Mouse (Mus musculus): ENCODE measurements around the gene Cfap100. TPM values are rescaled to one million over a fixed set of nuclear protein-coding genes. Genes with fewer than 3 reads are reported as not detected.

Gene Cfap100
- polyA plus RNA-seq (2016; fragmentation: Nextera tagmentation; extraction: Ambion mirVana), result not detected in 2 replicates

- Histone ChIP-seq H3K9me3 (replicated peaks) (no peaks in the 10 kb centered on the region), H3K27ac (no peak within 1 kb of the TSS), H3K27me3 (replicated peaks) (peaks cover 25% of the 10 kb centered on the region), H3K36me3 (no peaks in the 10 kb centered on the region), H3K9ac (peak within 1 kb of the TSS; percentile 20; the same call in 1 of the 2 replicates), H3K4me2 (peak within 1 kb of the TSS; percentile 64), H3K4me1 (peaks cover 9% of the 10 kb centered on the region; the same call in 1 of the 2 replicates), H3K4me3 (peak within 1 kb of the TSS; percentile 41)
- ATAC-seq, result peak; percentile 67
- WGBS (ENCODE audit: insufficient replicate concordance), result under 1% methylated on average over 31 of the region's 31 CpGs
Measured at GRCm38 (mm10) chr6:90428380-90428974, at the start of gene Cfap100. Gene Cfap100, minus strand, starts transcription at chr6:90428797.

GRCm38 (mm10) chr6:90476941-90477518 is 48.4 kb upstream of the Cfap100 start:
- no peaks in the 10 kb centered on the region for H3K9me3 ChIP-seq (replicated peaks)
- no peak overlapping the region for H3K4me2 ChIP-seq
- H3K27ac ChIP-seq, result no peak overlapping the region
- WGBS (ENCODE audit: insufficient replicate concordance), result 40% methylated on average over 14 of the region's 14 CpGs
- H3K27me3 ChIP-seq (replicated peaks), result no peaks in the 10 kb centered on the region
- no peak overlapping the region for H3K9ac ChIP-seq
- 0 out of 2 replicates have a peak, but pooled peaks cover 5% of the 10 kb centered on the region for H3K36me3 ChIP-seq
- H3K4me1 ChIP-seq, result peaks cover 7% of the 10 kb centered on the region
- no peak for ATAC-seq
- no peak overlapping the region for H3K4me3 ChIP-seq

GRCm38 (mm10) chr6:90475854-90476212 is 47.2 kb upstream of the Cfap100 start:
- H3K27me3 ChIP-seq (replicated peaks), result no peaks in the 10 kb centered on the region
- H3K9me3 ChIP-seq (replicated peaks), result no peaks in the 10 kb centered on the region
- no peak overlapping the region for H3K9ac ChIP-seq
- H3K4me3 ChIP-seq, result no peak overlapping the region
- WGBS (ENCODE audit: insufficient replicate concordance), result 58% methylated on average over 3 of the region's 3 CpGs
- no peak overlapping the region for H3K27ac ChIP-seq
- 0 out of 2 replicates have a peak, but pooled peaks cover 5% of the 10 kb centered on the region for H3K36me3 ChIP-seq
- H3K4me2 ChIP-seq, result no peak overlapping the region
- H3K4me1 ChIP-seq, result peaks cover 7% of the 10 kb centered on the region
- ATAC-seq, result no peak

GRCm38 (mm10) chr6:90475176-90475853 is 46.7 kb upstream of the Cfap100 start:
- H3K36me3 ChIP-seq, result 0 out of 2 replicates have a peak, but pooled peaks cover 5% of the 10 kb centered on the region
- no peaks in the 10 kb centered on the region for H3K9me3 ChIP-seq (replicated peaks)
- no peak overlapping the region for H3K27ac ChIP-seq
- no peak overlapping the region for H3K9ac ChIP-seq
- H3K27me3 ChIP-seq (replicated peaks), result no peaks in the 10 kb centered on the region
- peak; percentile 33; the same call in 1 of the 2 replicates for ATAC-seq
- 75% methylated on average over 4 of the region's 4 CpGs for WGBS (ENCODE audit: insufficient replicate concordance)
- H3K4me3 ChIP-seq, result no peak overlapping the region
- peaks cover 7% of the 10 kb centered on the region for H3K4me1 ChIP-seq
- no peak overlapping the region for H3K4me2 ChIP-seq

- 0 out of 2 replicates have a peak, but pooled peaks cover 5% of the 10 kb centered on the region for H3K36me3 ChIP-seq
- no peaks in the 10 kb centered on the region for H3K27me3 ChIP-seq (replicated peaks)
- H3K27ac ChIP-seq, result no peak overlapping the region
- 68% methylated on average over 3 of the region's 3 CpGs for WGBS (ENCODE audit: insufficient replicate concordance)
- H3K4me2 ChIP-seq, result no peak overlapping the region
- H3K9ac ChIP-seq, result no peak overlapping the region
- H3K4me3 ChIP-seq, result no peak overlapping the region
- ATAC-seq, result no peak
- no peaks in the 10 kb centered on the region for H3K9me3 ChIP-seq (replicated peaks)
- peaks cover 7% of the 10 kb centered on the region for H3K4me1 ChIP-seq
Measured at GRCm38 (mm10) chr6:90474361-90474750, 45.8 kb upstream of the Cfap100 start.

DNA sequence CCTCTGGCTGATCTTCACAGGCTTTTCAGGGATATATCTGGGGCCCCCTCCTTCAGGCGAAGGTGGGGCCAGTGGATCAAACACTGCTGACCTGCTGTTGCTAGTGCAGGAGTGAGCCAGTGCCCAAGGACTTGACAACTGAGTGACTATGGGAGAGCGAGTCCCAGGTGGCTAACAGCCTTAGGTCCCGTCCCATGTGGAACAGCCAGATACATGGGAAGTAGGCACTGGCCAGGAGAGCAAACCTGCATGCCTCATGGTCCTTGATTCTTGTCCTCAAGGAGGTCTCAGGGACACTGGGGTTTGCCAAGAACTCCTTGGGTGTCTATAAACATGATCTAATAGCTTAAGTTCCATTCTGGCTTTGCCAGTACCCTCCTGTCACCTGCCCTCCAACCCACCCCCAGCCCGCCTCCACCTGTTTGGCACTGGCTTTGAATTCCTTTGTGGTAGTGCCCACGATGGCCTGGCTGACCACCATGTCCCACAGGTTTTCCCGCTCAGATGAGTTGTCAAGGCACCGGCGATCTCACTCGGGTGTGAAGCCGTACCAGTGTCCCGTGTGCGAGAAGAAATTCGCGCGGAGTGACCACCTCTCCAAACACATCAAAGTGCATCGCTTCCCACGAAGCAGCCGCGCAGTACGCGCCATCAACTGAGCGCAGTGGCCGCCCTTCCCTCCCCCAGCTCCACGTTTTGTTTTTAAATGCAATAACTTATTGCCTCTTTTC is 45.2 kb upstream of the Cfap100 start:
- Histone ChIP-seq H3K9me3 (replicated peaks) (no peaks in the 10 kb centered on the region), H3K4me3 (no peak overlapping the region), H3K9ac (no peak overlapping the region), H3K36me3 (0 out of 2 replicates have a peak, but pooled peaks cover 5% of the 10 kb centered on the region), H3K4me2 (no peak overlapping the region), H3K27ac (no peak overlapping the region), H3K4me1 (peaks cover 7% of the 10 kb centered on the region), H3K27me3 (replicated peaks) (no peaks in the 10 kb centered on the region)
- WGBS (ENCODE audit: insufficient replicate concordance), result 84% methylated on average over 24 of the region's 24 CpGs
- ATAC-seq, result no peak

DNA sequence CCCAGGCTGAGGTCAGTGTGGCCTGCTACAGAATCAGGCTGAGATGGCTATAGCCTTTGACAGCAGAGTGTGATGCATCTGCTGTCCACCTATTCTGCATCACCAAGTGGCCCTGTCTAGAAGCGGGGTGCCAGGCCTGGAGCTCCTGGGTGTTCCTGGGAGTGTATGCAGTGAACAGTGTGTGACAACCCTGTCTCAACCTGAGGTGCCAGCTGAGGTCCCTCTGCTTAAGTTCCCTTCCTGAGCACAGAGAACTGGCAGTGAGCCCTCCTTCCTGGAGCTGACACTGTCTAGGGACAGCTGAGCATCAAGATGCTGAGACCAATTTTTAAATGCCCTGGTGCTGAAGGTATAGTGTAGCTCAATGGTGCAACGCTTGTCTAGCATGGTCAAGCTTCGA is 44.1 kb upstream of the Cfap100 start:
- Histone ChIP-seq H3K27ac (no peak overlapping the region), H3K9me3 (replicated peaks) (no peaks in the 10 kb centered on the region), H3K4me1 (peaks cover 7% of the 10 kb centered on the region), H3K4me3 (no peak overlapping the region), H3K27me3 (replicated peaks) (no peaks in the 10 kb centered on the region), H3K36me3 (0 out of 2 replicates have a peak, but pooled peaks cover 5% of the 10 kb centered on the region), H3K4me2 (no peak overlapping the region), H3K9ac (no peak overlapping the region)
- 67% methylated on average over 3 of the region's 3 CpGs for WGBS (ENCODE audit: insufficient replicate concordance)
- no peak for ATAC-seq

GRCm38 (mm10) chr6:90472079-90472478 is 43.5 kb upstream of the Cfap100 start:
- WGBS (ENCODE audit: insufficient replicate concordance), result 55% methylated on average over 4 of the region's 4 CpGs
- H3K4me3 ChIP-seq, result no peak overlapping the region

DNA sequence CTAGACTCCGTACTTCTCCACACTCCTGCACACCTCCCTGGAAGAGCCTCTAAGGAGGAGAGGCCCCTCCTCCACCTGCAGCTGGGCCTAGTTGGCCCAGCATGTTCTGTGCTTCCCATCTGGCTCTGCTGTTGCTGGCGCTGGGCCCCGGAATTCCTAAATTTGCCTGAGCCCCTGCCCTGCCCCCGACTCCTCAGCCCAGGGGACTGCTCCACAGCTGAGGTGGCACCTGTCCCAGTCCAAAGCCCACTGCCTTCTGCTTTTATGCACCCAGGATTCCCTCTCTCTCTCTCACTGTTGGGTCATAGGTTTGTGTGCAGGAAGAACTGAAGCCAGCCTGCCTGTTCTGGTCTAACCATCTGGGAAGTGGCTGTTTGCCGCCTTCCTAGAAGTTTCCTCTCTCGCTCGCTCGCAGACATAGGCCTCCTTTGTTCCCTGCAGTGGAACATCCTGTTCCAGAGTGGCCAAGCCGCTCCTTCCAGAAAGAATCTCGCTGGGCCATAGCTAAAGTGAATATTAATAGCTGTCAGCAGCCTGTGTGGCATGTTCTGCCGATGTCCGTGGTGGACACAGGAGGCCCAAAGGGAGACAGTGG is 42.4 kb upstream of the Cfap100 start:
- Histone ChIP-seq H3K4me2 (no peak overlapping the region), H3K27ac (no peak overlapping the region), H3K4me3 (no peak overlapping the region), H3K9me3 (replicated peaks) (no peaks in the 10 kb centered on the region), H3K9ac (no peak overlapping the region), H3K4me1 (peaks cover 7% of the 10 kb centered on the region), H3K27me3 (replicated peaks) (no peaks in the 10 kb centered on the region), H3K36me3 (0 out of 2 replicates have a peak, but pooled peaks cover 5% of the 10 kb centered on the region)
- 50% methylated on average over 12 of the region's 12 CpGs for WGBS (ENCODE audit: insufficient replicate concordance)
- no peak for ATAC-seq

More at GRCm38 (mm10) chr6:90472079-90472478, 43.5 kb upstream of the Cfap100 start:
- H3K36me3 ChIP-seq, result 0 out of 2 replicates have a peak, but pooled peaks cover 5% of the 10 kb centered on the region
- no peaks in the 10 kb centered on the region for H3K9me3 ChIP-seq (replicated peaks)
- H3K27me3 ChIP-seq (replicated peaks), result no peaks in the 10 kb centered on the region
- H3K9ac ChIP-seq, result no peak overlapping the region
- peaks cover 7% of the 10 kb centered on the region for H3K4me1 ChIP-seq
- H3K27ac ChIP-seq, result no peak overlapping the region
- ATAC-seq, result no peak
- H3K4me2 ChIP-seq, result no peak overlapping the region

DNA sequence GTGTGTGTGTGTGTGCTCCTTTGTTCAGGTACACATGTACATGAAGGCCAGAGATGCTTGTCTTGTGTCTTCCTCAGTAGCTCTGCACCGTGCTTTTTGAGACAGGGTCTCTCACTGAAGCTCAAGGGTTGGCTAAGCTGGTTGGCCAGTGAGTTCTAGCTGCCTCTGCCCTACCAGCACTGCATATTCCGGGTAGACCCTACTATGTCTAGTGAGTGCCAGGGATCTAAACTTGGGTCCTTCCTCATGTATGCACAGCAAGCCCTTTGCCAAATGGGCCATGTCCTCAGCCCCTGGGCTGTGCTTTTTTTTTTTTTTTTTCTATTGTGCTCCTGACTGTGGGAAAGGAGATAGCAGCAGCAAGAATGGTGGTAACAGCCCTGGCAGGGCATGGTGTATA is 41.7 kb upstream of the Cfap100 start:
- no peaks in the 10 kb centered on the region for H3K9me3 ChIP-seq (replicated peaks)
- no peak overlapping the region for H3K27ac ChIP-seq
- no peak for ATAC-seq
- H3K36me3 ChIP-seq, result 0 out of 2 replicates have a peak, but pooled peaks cover 5% of the 10 kb centered on the region
- no peak overlapping the region for H3K9ac ChIP-seq
- peaks cover 3% of the 10 kb centered on the region for H3K27me3 ChIP-seq (replicated peaks)
- WGBS (ENCODE audit: insufficient replicate concordance), result 51% methylated on average over 2 of the region's 2 CpGs
- peaks cover 2% of the 10 kb centered on the region for H3K4me1 ChIP-seq
- H3K4me2 ChIP-seq, result no peak overlapping the region
- no peak overlapping the region for H3K4me3 ChIP-seq

- Histone ChIP-seq H3K4me3 (no peak overlapping the region), H3K9ac (no peak overlapping the region), H3K4me2 (no peak overlapping the region), H3K36me3 (0 out of 2 replicates have a peak, but pooled peaks cover 3% of the 10 kb centered on the region), H3K9me3 (replicated peaks) (no peaks in the 10 kb centered on the region), H3K27me3 (replicated peaks) (peaks cover 15% of the 10 kb centered on the region), H3K4me1 (peaks cover 2% of the 10 kb centered on the region; the same call in 1 of the 2 replicates), H3K27ac (no peak overlapping the region)
- no peak for ATAC-seq
- 70% methylated on average over 6 of the region's 6 CpGs for WGBS (ENCODE audit: insufficient replicate concordance)
Measured at GRCm38 (mm10) chr6:90469041-90469440, 40.4 kb upstream of the Cfap100 start.

Data from liver, embryonic 12.5 days (tissue).